Mouse (Mus musculus): ENCODE data around the gene Cpsf6. TPM values are rescaled to one million over a fixed set of nuclear protein-coding genes. Genes with fewer than 3 reads are reported as not detected.

Cpsf6 gene
- polyA plus RNA-seq, 1 experiment: 409 TPM

- TF ChIP-seq GATA1 (IDR thresholded peaks at IDR 0.05; ENCODE audit: low read length): no peak
Measured at GRCm38 (mm10) chr10:117407734-117408288, 28.0 kb upstream of the Cpsf6 start.

GRCm38 (mm10) chr10:117406843-117407733, 27.3 kb upstream of the Cpsf6 start:
- no peak for TF ChIP-seq GATA1 (IDR thresholded peaks at IDR 0.05; ENCODE audit: low read length)

GRCm38 (mm10) chr10:117406283-117406588, 26.4 kb upstream of the Cpsf6 start:
- no peak for TF ChIP-seq GATA1 (IDR thresholded peaks at IDR 0.05; ENCODE audit: low read length)

- TF ChIP-seq GATA1 (IDR thresholded peaks at IDR 0.05; ENCODE audit: low read length): no peak
Measured at GRCm38 (mm10) chr10:117405526-117406282, 25.9 kb upstream of the Cpsf6 start.

GRCm38 (mm10) chr10:117404384-117404783, 24.6 kb upstream of the Cpsf6 start:
- TF ChIP-seq GATA1 (IDR thresholded peaks at IDR 0.05; ENCODE audit: low read length): no peak

- no peak for TF ChIP-seq GATA1 (IDR thresholded peaks at IDR 0.05; ENCODE audit: low read length)
Measured at GRCm38 (mm10) chr10:117403344-117403953, 23.6 kb upstream of the Cpsf6 start.

GRCm38 (mm10) chr10:117402403-117403333, 22.9 kb upstream of the Cpsf6 start:
- no peak for TF ChIP-seq GATA1 (IDR thresholded peaks at IDR 0.05; ENCODE audit: low read length)

GRCm38 (mm10) chr10:117401364-117401763, 21.5 kb upstream of the Cpsf6 start:
- no peak for TF ChIP-seq GATA1 (IDR thresholded peaks at IDR 0.05; ENCODE audit: low read length)

- no peak for TF ChIP-seq GATA1 (IDR thresholded peaks at IDR 0.05; ENCODE audit: low read length)
Measured at GRCm38 (mm10) chr10:117400246-117400954, 20.6 kb upstream of the Cpsf6 start.

GRCm38 (mm10) chr10:117399839-117400238, 20.0 kb upstream of the Cpsf6 start:
- no peak for TF ChIP-seq GATA1 (IDR thresholded peaks at IDR 0.05; ENCODE audit: low read length)

- no peak for TF ChIP-seq GATA1 (IDR thresholded peaks at IDR 0.05; ENCODE audit: low read length)
Measured at GRCm38 (mm10) chr10:117399196-117399595, 19.4 kb upstream of the Cpsf6 start.

GRCm38 (mm10) chr10:117398044-117398780, 18.4 kb upstream of the Cpsf6 start:
- no peak for TF ChIP-seq GATA1 (IDR thresholded peaks at IDR 0.05; ENCODE audit: low read length)

- TF ChIP-seq GATA1 (IDR thresholded peaks at IDR 0.05; ENCODE audit: low read length): no peak
Measured at GRCm38 (mm10) chr10:117397106-117397625, 17.4 kb upstream of the Cpsf6 start.
